Mouse (Mus musculus) CH12.LX (cell line): Measurements from ENCODE around the gene Olfr639. TPM values are rescaled to one million over a fixed set of nuclear protein-coding genes. Genes with fewer than 3 reads are reported as not detected.
"Not testable (repeated sequence)": the region's sequence is repeated elsewhere in the genome, so short reads cannot be mapped to it uniquely, and the experiment has no call there.

Experiments used
- DNase-seq: peaks from one replicate; pipeline ENCODE4 v3.0.0-alpha.2; 2013; ENCODE audit errors: extremely low read depth
- H3K27ac ChIP-seq: 2 replicates; pipeline ENCODE4 v1.5.1; 2012; ENCODE audit warnings: low read depth, mild to moderate bottlenecking, control low read depth, moderate library complexity; ENCODE audit not compliant: insufficient read depth
- H3K27me3 ChIP-seq: replicated peaks from 2 replicates; pipeline ENCODE3; 2012; ENCODE audit warnings: inconsistent platforms
- H3K36me3 ChIP-seq, 2 experiments: replicated peaks in 1 of 2; 2 replicates each; pipeline versions ENCODE3 to v1.6.1; 2012; ENCODE audit warnings: inconsistent platforms in 1 of 2, low read length in 1 of 2, mild to moderate bottlenecking in 1 of 2, mixed read lengths in 1 of 2, moderate library complexity in 1 of 2; ENCODE audit not compliant: control insufficient read depth in 1 of 2, insufficient read depth in 1 of 2
- H3K4me1 ChIP-seq, 2 experiments: 2 replicates each; pipeline ENCODE4 v1.6.1; 2012; ENCODE audit warnings: inconsistent platforms in 1 of 2, moderate library complexity in 1 of 2; ENCODE audit not compliant: insufficient read depth in 2 of 2, control insufficient read depth in 1 of 2
- H3K4me2 ChIP-seq: 2 replicates; pipeline ENCODE4 v1.6.1; 2012; ENCODE audit warnings: low read depth, mild to moderate bottlenecking, control low read depth; ENCODE audit not compliant: poor library complexity, insufficient read depth, severe bottlenecking
- H3K4me3 ChIP-seq, 3 experiments: fragments of 150-350 bp in 1 of 3; sonication (generic) in 1 of 3; replicated peaks in 1 of 3; 2 replicates each; pipeline versions ENCODE3 to v1.5.1; 2011 to 2012; ENCODE audit warnings: low read depth in 2 of 3, low read length in 2 of 3, mild to moderate bottlenecking in 2 of 3, moderate library complexity in 2 of 3, control low read depth in 1 of 3, improper control_type of control experiment in 1 of 3, inconsistent platforms in 1 of 3, mixed read lengths in 1 of 3; ENCODE audit not compliant: poor library complexity in 1 of 3
- H3K79me2 ChIP-seq: replicated peaks from 2 replicates; pipeline ENCODE4 v1.6.1; 2012; ENCODE audit warnings: mild to moderate bottlenecking, moderate library complexity; ENCODE audit not compliant: control insufficient read depth, poor library complexity, insufficient read depth, severe bottlenecking; ENCODE audit errors: extremely low read depth
- H3K9ac ChIP-seq: 2 replicates; pipeline ENCODE4 v1.6.1; 2012; ENCODE audit warnings: low read depth, mild to moderate bottlenecking, control low read depth, moderate library complexity; ENCODE audit not compliant: insufficient read depth
- H3K9me3 ChIP-seq: replicated peaks from 2 replicates; pipeline ENCODE3; 2012; ENCODE audit warnings: low read length, inconsistent platforms, mixed read lengths
- BHLHE40 ChIP-seq: IDR thresholded peaks from 2 replicates; pipeline ENCODE4 v1.6.1; 2011; ENCODE audit warnings: mild to moderate bottlenecking, low read depth, low read length, improper control_type of control experiment
- CHD1 ChIP-seq: IDR thresholded peaks from 2 replicates; pipeline ENCODE4 v1.6.1; 2012; ENCODE audit warnings: low read depth, low read length, improper control_type of control experiment, inconsistent platforms
- IRF4 ChIP-seq: IDR thresholded peaks from 2 replicates; pipeline ENCODE4 v1.6.1; 2014; ENCODE audit warnings: low read depth, mild to moderate bottlenecking, inconsistent platforms, low read length, improper control_type of control experiment
- JUN ChIP-seq: IDR thresholded peaks from 2 replicates; pipeline ENCODE4 v1.6.1; 2011; ENCODE audit warnings: low read depth, mild to moderate bottlenecking, low read length, improper control_type of control experiment, moderate library complexity; ENCODE audit not compliant: insufficient read depth
- JUND ChIP-seq: conservative IDR thresholded peaks from 2 replicates; pipeline ENCODE4 v1.6.1; 2011; ENCODE audit warnings: low read depth, low read length, improper control_type of control experiment
- KAT2A ChIP-seq: IDR thresholded peaks from 2 replicates; pipeline ENCODE4 v1.6.1; 2012; ENCODE audit warnings: low read length, improper control_type of control experiment, inconsistent platforms; ENCODE audit not compliant: insufficient replicate concordance
- MAZ ChIP-seq: IDR thresholded peaks from 2 replicates; pipeline ENCODE4 v1.6.1; 2012; ENCODE audit warnings: low read depth, mild to moderate bottlenecking, inconsistent platforms, low read length, improper control_type of control experiment, moderate library complexity
- MEF2A ChIP-seq: IDR thresholded peaks from 2 replicates; pipeline ENCODE4 v1.6.1; 2014; ENCODE audit warnings: low read depth, mild to moderate bottlenecking, inconsistent platforms, low read length, improper control_type of control experiment, borderline replicate concordance
- MXI1 ChIP-seq: IDR thresholded peaks from 2 replicates; pipeline ENCODE4 v1.6.1; 2011; ENCODE audit warnings: mild to moderate bottlenecking, low read depth, low read length, improper control_type of control experiment
- MYC ChIP-seq: IDR thresholded peaks from 2 replicates; pipeline ENCODE4 v1.6.1; 2011; ENCODE audit warnings: low read depth, mild to moderate bottlenecking, improper control_type of control experiment, low read length
- POLR2A ChIP-seq: IDR thresholded peaks from 2 replicates; pipeline ENCODE4 v1.6.1; 2011; ENCODE audit warnings: low read depth, mild to moderate bottlenecking, improper control_type of control experiment, low read length
- TBP ChIP-seq: conservative IDR thresholded peaks from 2 replicates; pipeline ENCODE4 v1.6.1; 2011; ENCODE audit warnings: low read depth, low read length, improper control_type of control experiment
- dilution Hi-C: fragments of 300-500 bp; cut with MboI; formaldehyde crosslinking; loops from 2 replicates; pipeline ENCODE4 v1.14.3; 2020; ENCODE audit warnings: low sequenced_read_pairs; ENCODE audit not compliant: extremely low pct_unique_long_range_greater_than_20kb, extremely low pct_ligation_motif_present
- in situ Hi-C: fragments of 300-500 bp; cut with MboI; formaldehyde crosslinking; loops from 3 replicates; pipeline ENCODE4 v1.14.3; 2019; ENCODE audit warnings: low sequenced_read_pairs, low pct_ligation_motif_present, low pct_unique_long_range_greater_than_20kb, mixed read lengths
- polyA plus RNA-seq: library from polyadenylated mRNA; unstranded; fragments of >175 nt; gene quantifications from 2 replicates; pipeline ENCODE4 v1.2.1, GENCODE M21; 2012; ENCODE audit warnings: low read depth; ENCODE audit not compliant: insufficient read length
- total RNA-seq, 2 experiments: library from RNA; depleted of rRNA; stranded (reverse); fragments of 300-350 nt in 1 of 2; fragments of >200 nt in 1 of 2; gene quantifications; 2 replicates each; pipeline ENCODE4 v1.2.3; 2012 to 2014

Olfr639 gene
- total and polyA plus RNA-seq, 3 experiments, result not detected

- Histone ChIP-seq H3K4me2 (no peak within 1 kb of the TSS), H3K27ac (no peak within 1 kb of the TSS), H3K27me3 (peaks cover 4% of the 10 kb centered on the region), H3K9me3 (no peaks in the 10 kb centered on the region), H3K4me1 (no peaks in the 10 kb centered on the region), H3K9ac (no peak within 1 kb of the TSS), H3K4me3 (no peak within 1 kb of the TSS), H3K79me2 (no peaks in the 10 kb centered on the region), H3K36me3 (no peaks in the 10 kb centered on the region)
- no peak for DNase-seq
- in situ Hi-C loops, result no loop called here
- TF ChIP-seq MAZ, result no peak
- no peak for TF ChIP-seq POLR2A
- TF ChIP-seq BHLHE40, result no peak
- no peak for TF ChIP-seq KAT2A
- TF ChIP-seq MYC, result no peak
- no peak for TF ChIP-seq CHD1
- no peak for TF ChIP-seq MXI1
- no peak for TF ChIP-seq IRF4
- no peak for TF ChIP-seq JUND
- no peak for TF ChIP-seq MEF2A
- TF ChIP-seq TBP, result no peak
- no peak for TF ChIP-seq JUN
- dilution Hi-C loops, result no loop called here
Measured at GRCm38 (mm10) chr7:103970852-103971251, 46.3 kb downstream of the Olfr639 start, which contains the start of gene Olfr635. Gene Olfr635 (plus strand): TSS chr7:103971152.

- H3K9me3 ChIP-seq, in situ Hi-C loops, H3K36me3 ChIP-seq, H3K9ac ChIP-seq, H3K27me3 ChIP-seq, H3K27ac ChIP-seq, DNase-seq, H3K79me2 ChIP-seq, H3K4me3 ChIP-seq, dilution Hi-C loops, H3K4me1 ChIP-seq, H3K4me2 ChIP-seq: not testable (repeated sequence)
Measured at GRCm38 (mm10) chr7:103966873-103967272, 50.2 kb downstream of the Olfr639 start.

Other genes starting within 250 kb of the Olfr639 start
Only the 20 nearest of the 32 such genes appear.
- not detected in 2 replicates for gene Olfr66, start 131.1 kb downstream of the Olfr639 start, total RNA-seq (2012; rRNA removed)
- not detected in 2 replicates for gene Olfr66, start 131.1 kb downstream of the Olfr639 start, total RNA-seq (2014; rRNA removed)
- not detected in 2 replicates for gene Olfr66, start 131.1 kb downstream of the Olfr639 start, polyA plus RNA-seq
- not detected in 2 replicates for gene Olfr64, start 122.8 kb downstream of the Olfr639 start, total RNA-seq (2012; rRNA removed)
- not detected in 2 replicates for gene Olfr64, start 122.8 kb downstream of the Olfr639 start, total RNA-seq (2014; rRNA removed)
- not detected in 2 replicates for gene Olfr64, start 122.8 kb downstream of the Olfr639 start, polyA plus RNA-seq
- not detected in 2 replicates for gene Olfr65, start 113.8 kb downstream of the Olfr639 start, total RNA-seq (2012; rRNA removed)
- not detected in 2 replicates for gene Olfr65, start 113.8 kb downstream of the Olfr639 start, total RNA-seq (2014; rRNA removed)
- not detected in 2 replicates for gene Olfr65, start 113.8 kb downstream of the Olfr639 start, polyA plus RNA-seq
- gene Olfr631, start 88.5 kb downstream of the Olfr639 start, total RNA-seq (2012; rRNA removed), result not detected in 2 replicates
- not detected in 2 replicates for gene Olfr631, start 88.5 kb downstream of the Olfr639 start, total RNA-seq (2014; rRNA removed)
- gene Olfr631, start 88.5 kb downstream of the Olfr639 start, polyA plus RNA-seq, result not detected in 2 replicates
- gene Olfr632, start 83.0 kb downstream of the Olfr639 start, total RNA-seq (2012; rRNA removed), result not detected in 2 replicates
- not detected in 2 replicates for gene Olfr632, start 83.0 kb downstream of the Olfr639 start, total RNA-seq (2014; rRNA removed)
- not detected in 2 replicates for gene Olfr632, start 83.0 kb downstream of the Olfr639 start, polyA plus RNA-seq
- gene Olfr633, start 72.9 kb downstream of the Olfr639 start, total RNA-seq (2012; rRNA removed), result not detected in 2 replicates
- gene Olfr633, start 72.9 kb downstream of the Olfr639 start, total RNA-seq (2014; rRNA removed), result not detected in 2 replicates
- gene Olfr633, start 72.9 kb downstream of the Olfr639 start, polyA plus RNA-seq, result not detected in 2 replicates
- gene Olfr635, start 46.2 kb downstream of the Olfr639 start, total RNA-seq (2012; rRNA removed), result not detected in 2 replicates
- gene Olfr635, start 46.2 kb downstream of the Olfr639 start, total RNA-seq (2014; rRNA removed), result not detected in 2 replicates
- 0.03 TPM in 1 of 2 replicates, not detected in the other for gene Olfr635, start 46.2 kb downstream of the Olfr639 start, polyA plus RNA-seq
- gene Olfr638, start 18.6 kb downstream of the Olfr639 start, total RNA-seq (2012; rRNA removed), result not detected in 2 replicates
- gene Olfr638, start 18.6 kb downstream of the Olfr639 start, total RNA-seq (2014; rRNA removed), result not detected in 2 replicates
- gene Olfr638, start 18.6 kb downstream of the Olfr639 start, polyA plus RNA-seq, result not detected in 2 replicates
- gene Olfr640, start 8.3 kb upstream of the Olfr639 start, total RNA-seq (2012; rRNA removed), result not detected in 2 replicates
- not detected in 2 replicates for gene Olfr640, start 8.3 kb upstream of the Olfr639 start, total RNA-seq (2014; rRNA removed)
- not detected in 2 replicates for gene Olfr640, start 8.3 kb upstream of the Olfr639 start, polyA plus RNA-seq
- not detected in 2 replicates for gene Olfr641, start 18.1 kb upstream of the Olfr639 start, total RNA-seq (2012; rRNA removed)
- gene Olfr641, start 18.1 kb upstream of the Olfr639 start, total RNA-seq (2014; rRNA removed), result not detected in 2 replicates
- not detected in 2 replicates for gene Olfr641, start 18.1 kb upstream of the Olfr639 start, polyA plus RNA-seq
- gene Olfr642, start 35.4 kb upstream of the Olfr639 start, total RNA-seq (2012; rRNA removed), result not detected in 2 replicates
- not detected in 2 replicates for gene Olfr642, start 35.4 kb upstream of the Olfr639 start, total RNA-seq (2014; rRNA removed)
- gene Olfr642, start 35.4 kb upstream of the Olfr639 start, polyA plus RNA-seq, result not detected in 2 replicates
- not detected in 2 replicates for gene 4930516K23Rik, start 44.1 kb upstream of the Olfr639 start, total RNA-seq (2012; rRNA removed)
- gene 4930516K23Rik, start 44.1 kb upstream of the Olfr639 start, total RNA-seq (2014; rRNA removed), result not detected in 2 replicates
- gene 4930516K23Rik, start 44.1 kb upstream of the Olfr639 start, polyA plus RNA-seq, result 0.04 TPM in 1 of 2 replicates, not detected in the other
- not detected in 2 replicates for gene Olfr644, start 54.6 kb upstream of the Olfr639 start, total RNA-seq (2012; rRNA removed)
- gene Olfr644, start 54.6 kb upstream of the Olfr639 start, total RNA-seq (2014; rRNA removed), result not detected in 2 replicates
- not detected in 2 replicates for gene Olfr644, start 54.6 kb upstream of the Olfr639 start, polyA plus RNA-seq
- gene Olfr645, start 68.2 kb upstream of the Olfr639 start, total RNA-seq (2012; rRNA removed), result not detected in 2 replicates
- not detected in 2 replicates for gene Olfr645, start 68.2 kb upstream of the Olfr639 start, total RNA-seq (2014; rRNA removed)
- not detected in 2 replicates for gene Olfr645, start 68.2 kb upstream of the Olfr639 start, polyA plus RNA-seq
- gene Olfr646, start 87.6 kb upstream of the Olfr639 start, total RNA-seq (2012; rRNA removed), result not detected in 2 replicates
- not detected in 2 replicates for gene Olfr646, start 87.6 kb upstream of the Olfr639 start, total RNA-seq (2014; rRNA removed)
- gene Olfr646, start 87.6 kb upstream of the Olfr639 start, polyA plus RNA-seq, result not detected in 2 replicates
- not detected in 2 replicates for gene Ubqln5, start 112.5 kb upstream of the Olfr639 start, total RNA-seq (2012; rRNA removed)
- gene Ubqln5, start 112.5 kb upstream of the Olfr639 start, total RNA-seq (2014; rRNA removed), result not detected in 2 replicates
- not detected in 2 replicates for gene Ubqln5, start 112.5 kb upstream of the Olfr639 start, polyA plus RNA-seq
- gene Olfr643, start 120.1 kb upstream of the Olfr639 start, total RNA-seq (2012; rRNA removed), result not detected in 2 replicates
- not detected in 2 replicates for gene Olfr643, start 120.1 kb upstream of the Olfr639 start, total RNA-seq (2014; rRNA removed)
- gene Olfr643, start 120.1 kb upstream of the Olfr639 start, polyA plus RNA-seq, result not detected in 2 replicates
- not detected in 2 replicates for gene Ubqln3, start 126.0 kb upstream of the Olfr639 start, total RNA-seq (2012; rRNA removed)
- not detected in 2 replicates for gene Ubqln3, start 126.0 kb upstream of the Olfr639 start, total RNA-seq (2014; rRNA removed)
- not detected in 2 replicates for gene Ubqln3, start 126.0 kb upstream of the Olfr639 start, polyA plus RNA-seq
- gene Ubqlnl, start 133.3 kb upstream of the Olfr639 start, total RNA-seq (2012; rRNA removed), result not detected in 2 replicates
- gene Ubqlnl, start 133.3 kb upstream of the Olfr639 start, total RNA-seq (2014; rRNA removed), result not detected in 2 replicates
- gene Ubqlnl, start 133.3 kb upstream of the Olfr639 start, polyA plus RNA-seq, result not detected in 2 replicates
- not detected in 2 replicates for gene Olfm5, start 147.5 kb upstream of the Olfr639 start, total RNA-seq (2012; rRNA removed)
- not detected in 2 replicates for gene Olfm5, start 147.5 kb upstream of the Olfr639 start, total RNA-seq (2014; rRNA removed)
- not detected in 2 replicates for gene Olfm5, start 147.5 kb upstream of the Olfr639 start, polyA plus RNA-seq